Mouse (Mus musculus): Measurements from ENCODE around the gene Ccdc189. TPM values are rescaled to one million over a fixed set of nuclear protein-coding genes. Genes with fewer than 3 reads are reported as not detected.
"Not testable (repeated sequence)": the region's sequence is repeated elsewhere in the genome, so short reads cannot be mapped to it uniquely, and the experiment has no call there.

Gene Ccdc189
- 1.8 and 2.2 TPM in 2 replicates for total RNA-seq (2015)
- total RNA-seq (2017) = 2.5 and 3.1 TPM in 2 replicates

DNA sequence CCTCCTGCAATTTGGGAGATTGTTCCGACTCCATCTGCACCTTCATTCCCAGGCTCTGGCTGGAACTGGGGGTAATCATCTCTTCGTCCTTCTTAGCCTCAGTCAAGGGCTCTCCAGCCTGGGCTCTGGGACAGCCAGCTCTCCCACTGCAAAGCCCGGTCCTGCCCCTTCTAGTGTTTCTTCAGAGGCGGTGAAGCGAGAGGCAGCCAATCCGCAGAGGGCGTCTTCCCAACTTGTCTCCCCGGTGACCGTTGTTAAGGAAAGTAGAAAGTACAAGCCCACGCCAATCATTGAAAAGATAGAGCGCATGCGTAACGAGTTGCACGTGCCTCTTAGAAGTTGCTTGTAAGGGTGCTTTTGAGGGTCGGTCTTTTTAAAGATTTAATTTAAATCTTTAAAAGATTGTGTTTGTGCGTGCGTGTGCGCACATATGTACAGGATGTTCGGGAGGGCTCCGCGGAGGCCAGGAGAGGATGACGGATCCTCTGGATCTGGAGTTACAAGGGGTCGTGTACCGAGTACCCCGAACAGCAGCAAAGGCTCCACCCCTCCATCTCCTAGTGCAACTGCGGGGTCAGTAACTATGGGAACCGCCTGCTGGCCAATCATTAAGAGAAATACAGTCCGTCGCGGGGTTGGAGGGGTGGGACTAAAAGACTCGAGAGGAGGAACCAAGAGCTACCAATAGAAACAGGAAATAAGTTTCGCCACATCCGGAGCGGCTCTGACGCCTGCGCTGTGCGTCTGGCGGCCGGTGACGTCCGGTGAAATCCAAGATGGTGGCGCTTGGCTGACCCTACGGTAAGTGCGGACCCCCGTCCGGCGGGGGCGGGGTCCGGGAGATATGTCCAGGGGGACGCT is at the start of gene Ccdc189, which contains the start of gene Rnf40:
Gene Ccdc189 (minus strand): TSS at position 585 of the 861 bp plus-strand sequence.
Gene Rnf40 (plus strand): TSS at position 757 of the 861 bp plus-strand sequence.
- peak; percentile 90 for ATAC-seq (replicated peaks; ENCODE audit: poor library complexity)

DNA sequence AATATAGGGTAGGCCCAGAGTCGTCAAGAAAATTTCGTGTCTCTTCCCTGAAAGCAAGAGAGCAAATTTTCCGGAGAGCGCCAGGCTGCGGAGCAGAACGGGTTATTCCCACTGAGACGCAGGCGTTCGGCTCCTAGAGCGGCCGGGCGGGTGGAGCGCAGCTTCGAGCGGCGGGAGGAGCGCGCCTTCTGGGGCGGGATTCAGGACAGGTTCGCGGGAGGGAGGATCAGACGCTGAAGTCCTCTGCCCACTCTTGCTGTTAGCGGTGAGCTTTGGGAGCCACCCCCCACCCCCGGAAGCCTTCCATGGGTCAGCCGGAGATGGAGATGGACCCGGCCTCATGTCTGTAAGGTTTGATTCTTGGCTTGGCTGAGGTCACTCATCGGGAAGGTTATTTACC is 48.6 kb upstream of the Ccdc189 start:
- peak; percentile 64; the same call in 1 of the 2 replicates for ATAC-seq (replicated peaks; ENCODE audit: poor library complexity)

DNA sequence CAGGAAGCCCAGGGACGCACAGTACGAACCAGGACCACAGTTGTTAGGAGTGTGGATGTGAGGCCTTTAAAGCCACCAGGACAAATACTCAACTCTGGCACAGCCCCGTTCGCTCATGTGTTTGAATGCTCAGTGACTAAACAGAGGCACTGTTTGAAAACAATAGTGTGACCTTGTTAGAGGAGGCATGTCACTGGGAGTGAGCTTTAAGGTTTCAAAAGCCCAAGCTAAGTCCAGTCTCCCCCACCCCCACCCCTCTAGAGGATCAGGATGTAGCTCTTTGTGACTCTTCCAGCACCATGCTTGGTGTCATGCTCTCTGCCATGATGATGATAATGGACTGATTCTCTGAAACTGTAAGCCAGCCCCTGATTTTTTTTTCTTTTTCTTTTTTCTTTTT is 43.0 kb upstream of the Ccdc189 start:
- no peak for ATAC-seq (replicated peaks; ENCODE audit: poor library complexity)

DNA sequence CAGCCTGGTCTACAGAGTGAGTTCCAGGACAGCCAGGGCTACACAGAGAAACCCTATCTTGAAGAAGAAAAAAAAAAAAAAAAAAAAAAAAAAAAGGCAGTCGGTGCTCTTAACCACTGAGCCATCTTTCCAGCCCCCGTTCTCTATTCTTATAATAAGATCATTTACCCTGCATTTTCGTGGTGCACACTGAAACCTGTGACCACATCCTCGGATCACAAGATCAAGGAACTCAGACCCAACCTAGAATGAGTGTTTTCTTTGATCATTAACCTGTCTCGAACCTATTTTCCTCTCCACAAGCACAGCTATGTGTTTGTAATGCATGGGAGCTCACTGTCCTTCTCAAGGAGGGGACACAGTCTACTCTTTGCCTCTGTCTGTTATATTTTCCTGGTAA is 40.3 kb upstream of the Ccdc189 start:
- no peak for ATAC-seq (replicated peaks; ENCODE audit: poor library complexity)

DNA sequence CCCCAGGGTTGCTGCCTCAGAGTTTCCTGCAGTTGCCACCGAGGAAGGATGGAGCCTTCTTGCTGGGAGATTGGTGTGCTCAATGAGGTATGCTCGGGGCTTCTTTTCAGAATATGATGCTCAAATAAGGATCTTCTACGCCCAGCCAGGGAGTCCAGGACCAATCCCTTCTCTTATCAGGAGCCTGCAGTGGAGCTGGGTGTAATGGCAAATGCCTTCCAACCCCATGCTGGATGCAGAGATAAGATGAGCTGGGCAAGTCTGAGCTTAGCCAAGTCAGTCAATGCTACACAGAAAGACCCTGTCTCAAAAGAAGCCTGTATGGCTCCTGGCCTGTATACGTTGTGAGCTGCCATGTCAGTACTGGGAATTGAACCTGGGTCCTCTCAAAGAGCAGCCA is 38.1 kb upstream of the Ccdc189 start:
- ATAC-seq (replicated peaks; ENCODE audit: poor library complexity) = peak; percentile 100

DNA sequence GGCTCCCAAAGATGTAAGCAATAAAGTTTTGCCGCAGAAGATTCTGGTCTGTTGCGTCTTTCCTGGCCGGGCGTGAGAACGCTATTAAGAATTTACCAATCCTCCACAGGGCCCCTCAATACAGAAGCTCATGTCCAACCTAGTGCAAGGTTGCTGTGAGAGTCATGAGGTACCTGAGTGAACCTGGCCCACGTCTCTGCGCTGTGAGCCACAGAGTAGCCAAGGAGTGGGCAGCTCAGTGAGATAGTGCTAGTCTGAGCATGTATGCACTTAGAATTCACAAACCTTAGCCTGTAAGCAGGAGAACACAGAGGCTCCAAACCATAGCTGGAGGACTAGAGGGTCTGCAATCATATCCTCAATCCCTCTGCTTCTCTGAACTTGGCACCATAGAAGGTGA is 37.6 kb upstream of the Ccdc189 start:
- 0 out of 2 replicates have a peak, but pooled peaks have one; percentile 6 for ATAC-seq (replicated peaks; ENCODE audit: poor library complexity)

DNA sequence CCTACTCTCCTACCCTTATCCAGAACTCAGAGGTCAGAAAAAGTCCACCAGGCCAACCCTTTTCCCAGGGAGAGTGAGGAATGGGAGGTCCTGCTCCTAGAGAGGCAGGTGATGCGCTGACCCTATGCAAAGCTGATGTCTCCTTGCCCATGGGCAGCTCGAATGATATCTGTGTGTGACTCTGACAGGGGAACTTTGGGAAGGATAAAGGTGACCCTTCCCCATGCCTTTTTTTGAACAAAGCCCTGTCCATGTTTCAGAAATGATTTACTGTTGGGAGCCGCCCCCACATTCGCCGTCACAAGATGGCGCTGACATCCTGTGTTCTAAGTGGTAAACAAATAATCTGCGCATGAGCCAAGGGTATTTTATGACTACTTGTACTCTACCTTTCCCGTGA is 30.0 kb upstream of the Ccdc189 start:
- not testable (repeated sequence) for ATAC-seq (replicated peaks; ENCODE audit: poor library complexity)

DNA sequence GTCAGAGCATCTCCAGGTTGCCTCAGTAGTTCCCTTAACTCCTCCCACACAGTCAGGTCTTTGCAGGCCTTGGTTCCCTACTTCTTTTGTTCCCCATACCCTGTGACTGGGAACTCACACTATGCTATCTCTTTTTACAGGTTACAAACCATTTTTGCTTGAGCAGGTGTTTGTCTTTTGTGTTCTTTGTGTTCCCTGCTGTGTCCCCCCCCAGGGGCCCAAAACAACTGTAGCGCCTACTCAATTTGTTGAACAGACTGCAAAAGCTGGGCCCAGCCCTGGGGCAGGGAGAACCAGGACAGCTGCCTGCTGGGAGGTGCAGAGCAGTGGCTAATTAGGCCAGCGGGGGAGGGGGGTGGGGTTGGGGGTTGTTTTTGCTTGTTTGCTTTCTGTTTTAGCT is 29.6 kb upstream of the Ccdc189 start:
- ATAC-seq (replicated peaks; ENCODE audit: poor library complexity) = no peak

DNA sequence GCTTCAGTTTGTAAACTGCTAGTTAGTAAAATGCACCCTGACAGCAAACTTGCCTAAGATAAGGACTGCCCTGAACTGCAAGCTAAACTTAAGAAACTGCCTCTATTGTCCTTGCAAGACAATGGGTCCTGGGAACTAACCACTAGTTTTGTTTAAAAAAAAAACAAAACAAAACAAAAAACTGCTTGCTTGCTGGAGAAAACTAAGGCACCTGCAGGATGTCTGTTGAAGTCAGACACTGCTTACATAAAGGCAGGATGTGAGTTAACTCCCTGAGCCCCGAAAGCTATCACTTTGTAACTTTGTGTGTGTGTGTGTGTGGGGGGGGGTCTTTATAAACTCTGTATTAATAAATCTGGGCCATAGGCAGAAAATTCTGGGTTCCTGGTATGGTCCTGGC is 28.5 kb upstream of the Ccdc189 start:
- no peak for ATAC-seq (replicated peaks; ENCODE audit: poor library complexity)

DNA sequence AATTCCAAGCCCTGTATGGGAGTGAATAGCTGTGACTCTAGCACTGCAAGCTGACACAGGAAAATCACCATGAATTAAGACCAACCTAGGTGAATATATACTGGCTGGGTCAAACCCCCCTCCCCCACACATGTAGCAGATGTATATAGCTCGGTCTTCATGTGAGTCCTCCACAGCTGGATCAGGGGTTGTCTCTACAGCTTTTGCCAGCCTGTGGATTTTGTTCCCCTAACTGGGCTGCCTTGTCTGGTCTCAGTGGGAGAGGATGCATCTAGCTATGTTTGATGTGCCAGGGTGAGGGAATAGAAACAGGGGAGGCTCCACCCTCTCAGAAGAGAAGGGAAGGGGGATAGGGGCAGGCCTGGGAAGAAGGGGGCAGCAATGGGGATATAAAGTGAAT is 27.9 kb upstream of the Ccdc189 start:
- ATAC-seq (replicated peaks; ENCODE audit: poor library complexity) = no peak

DNA sequence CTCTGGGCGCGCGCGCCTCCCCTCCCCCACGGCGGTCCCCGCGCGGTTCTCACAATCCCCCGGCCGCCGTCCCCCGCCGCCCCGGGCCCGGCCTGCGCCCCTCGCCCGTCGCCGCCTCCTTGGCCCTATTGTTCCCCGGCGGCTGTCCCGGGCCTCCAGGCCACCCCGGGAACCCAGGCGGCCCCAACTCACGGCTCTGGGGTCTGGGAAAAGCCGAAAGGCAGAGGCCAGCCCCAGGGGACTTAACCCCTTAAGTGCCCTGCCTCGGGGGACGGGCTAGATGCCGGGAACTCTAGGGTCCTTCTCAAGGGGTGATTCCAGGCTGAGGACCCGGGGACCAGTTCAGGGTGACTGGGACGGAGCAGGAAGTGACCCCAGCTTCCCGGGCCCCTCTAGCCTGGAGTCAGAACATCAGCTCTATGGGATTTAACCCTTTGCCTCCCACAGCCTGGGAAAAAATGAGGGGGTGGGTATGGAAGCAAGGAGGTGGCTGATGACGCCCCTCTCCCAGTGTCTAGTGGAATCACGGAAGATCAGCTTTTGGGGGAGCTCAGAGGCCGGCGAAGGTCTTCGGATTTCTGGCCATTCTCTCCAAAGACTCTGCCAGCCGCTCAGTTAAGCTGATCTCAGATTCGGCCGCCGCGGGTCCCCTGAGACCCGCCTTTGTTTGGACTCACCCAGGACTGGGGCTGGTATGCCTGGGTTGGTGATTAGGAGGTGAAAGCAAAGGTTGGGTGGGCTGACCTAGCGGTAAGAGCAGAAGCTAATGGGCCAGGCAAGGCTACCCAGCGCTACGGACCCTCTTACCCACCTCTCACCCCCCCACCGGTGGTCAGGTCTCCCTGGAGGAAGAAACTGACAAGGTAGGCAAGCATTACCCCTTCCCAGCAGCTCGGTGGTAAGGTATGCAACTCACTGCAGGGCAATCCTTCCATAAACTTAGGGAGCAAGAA is 26.8 kb upstream of the Ccdc189 start, which contains the start of gene Zfp629:
Gene Zfp629 (minus strand): TSS at position 907 of the 953 bp plus-strand sequence.
- ATAC-seq (replicated peaks; ENCODE audit: poor library complexity) = peak; percentile 69

DNA sequence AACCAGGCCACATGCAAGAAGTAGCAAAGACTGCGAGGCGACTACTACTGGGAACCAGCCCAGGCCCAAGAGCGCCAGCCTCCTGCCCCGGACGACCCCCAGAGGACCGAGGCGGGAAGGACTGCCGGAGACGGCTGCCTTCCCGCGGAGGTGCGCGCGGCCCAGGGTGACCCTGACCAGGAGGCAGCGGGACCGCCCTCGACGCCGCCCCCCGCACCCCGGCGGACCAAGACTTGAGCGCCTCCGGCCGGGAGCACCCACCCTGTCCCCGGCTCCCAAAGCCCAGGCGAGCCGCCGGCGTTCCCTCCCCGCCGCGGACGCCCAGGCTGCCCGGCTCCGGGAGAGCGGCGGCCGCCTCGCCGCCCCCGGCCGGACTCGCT is 26.1 kb upstream of the Ccdc189 start:
- ATAC-seq (replicated peaks; ENCODE audit: poor library complexity) = peak; percentile 57

DNA sequence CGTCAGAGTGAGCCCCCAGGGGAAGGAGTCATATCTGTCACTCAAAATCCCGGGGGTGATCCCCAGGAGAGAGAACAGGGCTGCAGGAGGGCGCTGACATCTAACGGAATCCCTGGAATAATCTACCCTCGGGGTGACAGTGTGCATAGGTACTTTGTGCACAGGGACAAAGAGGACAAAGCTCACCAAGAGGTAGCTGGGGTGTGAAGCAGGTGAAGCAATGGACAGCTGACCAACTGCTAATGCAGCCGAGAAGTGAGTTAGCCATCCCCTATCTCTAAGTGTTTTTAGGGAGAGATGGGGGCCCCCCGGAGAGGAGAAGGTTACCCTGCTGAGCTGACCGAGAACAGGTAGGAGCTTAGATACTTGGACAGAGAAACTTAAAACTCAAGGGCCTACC is 25.7 kb upstream of the Ccdc189 start:
- no peak for ATAC-seq (replicated peaks; ENCODE audit: poor library complexity)

DNA sequence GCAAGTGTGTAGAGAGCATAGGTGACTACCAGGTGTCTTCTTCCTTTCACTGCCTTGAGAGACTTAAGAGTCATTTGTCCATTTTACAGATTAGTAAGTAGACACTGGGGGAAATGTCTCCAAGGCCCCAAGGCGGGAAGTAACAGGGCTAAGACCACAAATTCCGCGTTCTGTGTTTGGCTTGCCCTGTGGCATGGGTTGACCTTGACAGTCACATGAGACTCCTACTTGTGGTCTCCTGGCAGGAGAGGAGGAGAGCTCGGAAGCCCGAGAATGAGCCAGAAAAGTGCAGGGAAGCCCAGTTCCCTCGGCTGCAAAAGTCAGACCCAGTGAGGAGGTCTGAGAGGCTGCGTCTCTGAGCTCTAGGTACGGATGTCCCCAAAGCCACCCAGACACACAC is 25.1 kb upstream of the Ccdc189 start:
- no peak for ATAC-seq (replicated peaks; ENCODE audit: poor library complexity)

DNA sequence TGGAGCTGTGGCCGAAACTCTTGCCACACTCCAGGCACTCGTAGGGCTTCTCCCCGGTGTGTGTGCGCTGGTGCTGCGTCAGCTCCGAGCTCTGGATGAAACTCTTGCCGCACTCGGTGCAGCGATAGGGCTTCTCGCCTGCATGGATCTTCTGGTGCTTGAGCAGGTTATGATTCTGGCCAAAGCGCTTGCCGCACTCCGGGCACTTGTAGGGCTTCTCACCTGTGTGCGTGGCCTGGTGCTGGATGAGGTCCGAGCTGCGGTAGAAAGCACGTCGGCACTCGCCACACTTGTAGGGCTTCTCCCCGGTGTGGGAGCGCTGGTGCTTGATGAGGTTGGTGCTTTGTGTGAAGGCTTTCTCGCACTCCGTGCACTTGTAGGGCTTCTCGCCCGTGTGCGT is 23.2 kb upstream of the Ccdc189 start:
- ATAC-seq (replicated peaks; ENCODE audit: poor library complexity) = no peak

DNA sequence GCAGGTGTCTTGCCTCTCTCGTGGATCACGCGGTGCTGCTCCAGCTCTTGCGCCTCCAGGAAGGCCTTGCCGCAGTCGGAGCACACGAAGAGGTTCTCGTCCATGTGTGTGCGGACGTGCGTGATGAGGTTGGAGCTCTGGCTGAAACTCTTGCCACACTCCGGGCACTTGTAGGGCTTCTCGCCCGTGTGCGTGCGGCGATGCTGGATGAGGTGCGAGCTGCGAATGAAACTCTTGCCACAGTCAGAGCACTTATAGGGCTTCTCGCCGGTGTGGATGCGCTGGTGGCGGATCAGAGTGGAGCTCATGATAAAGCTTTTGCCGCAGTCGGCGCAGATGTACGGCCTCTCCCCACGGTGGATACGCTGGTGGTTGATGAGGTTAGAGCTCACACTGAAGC is 22.6 kb upstream of the Ccdc189 start:
- no peak for ATAC-seq (replicated peaks; ENCODE audit: poor library complexity)

DNA sequence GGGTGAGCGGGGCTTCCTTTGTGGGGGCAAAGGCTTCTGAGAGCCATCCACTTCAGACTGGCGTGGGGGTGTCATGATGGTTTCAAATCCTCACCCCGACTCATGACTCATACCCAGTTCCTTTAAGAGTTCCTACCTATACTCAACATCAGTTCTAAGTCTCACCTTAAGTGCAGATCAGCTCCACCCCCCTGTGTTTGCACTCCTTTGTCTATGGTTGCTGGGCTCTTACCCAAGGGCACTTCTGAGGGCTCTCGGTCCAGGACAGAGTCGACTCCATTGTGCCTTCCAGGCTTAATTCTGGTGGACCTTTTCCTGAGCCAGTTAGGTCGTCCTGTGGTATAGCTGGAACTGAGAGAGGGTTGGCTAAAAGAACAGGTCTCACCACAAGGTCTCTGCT is 18.8 kb upstream of the Ccdc189 start:
- ATAC-seq (replicated peaks; ENCODE audit: poor library complexity) = no peak

DNA sequence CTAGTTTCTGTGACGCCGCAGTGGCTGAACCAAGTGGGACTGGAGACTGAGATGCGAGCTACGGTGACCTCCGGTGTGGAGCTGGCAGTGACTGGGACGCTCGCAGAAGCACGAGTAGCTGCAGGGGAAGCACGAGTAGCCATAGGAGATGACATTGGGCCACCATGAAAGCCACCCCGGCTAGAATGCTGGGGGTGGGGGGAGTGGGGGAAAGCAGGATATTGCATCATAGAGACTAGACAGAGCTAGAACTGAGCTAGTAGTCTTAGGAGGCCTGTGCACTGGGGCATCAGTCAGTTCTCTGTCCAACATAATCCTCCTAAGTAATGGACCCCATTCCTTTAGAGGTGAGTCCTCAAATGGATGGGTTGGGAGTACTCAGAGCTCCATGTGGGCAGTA is 15.9 kb upstream of the Ccdc189 start:
- ATAC-seq (replicated peaks; ENCODE audit: poor library complexity) = peak; percentile 56

DNA sequence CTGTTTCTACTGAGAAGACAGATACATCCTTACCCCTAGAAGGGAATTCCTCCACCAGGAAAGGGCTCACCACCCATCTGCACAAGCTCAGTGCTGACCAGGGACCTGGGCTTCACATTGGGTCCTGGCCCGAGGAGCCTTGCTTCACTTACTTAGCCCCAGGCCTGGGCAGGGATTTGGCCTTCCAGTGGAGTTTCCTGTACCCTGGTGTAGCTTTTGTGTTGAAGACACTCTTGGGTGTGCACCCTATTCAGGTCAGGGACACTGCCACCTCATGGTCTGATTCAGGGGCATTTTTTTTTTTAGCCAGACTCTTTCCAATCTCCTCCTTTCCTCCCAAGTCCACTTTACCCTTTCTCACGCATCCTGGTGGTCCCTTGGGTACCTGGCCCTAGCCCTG is 14.5 kb upstream of the Ccdc189 start:
- ATAC-seq (replicated peaks; ENCODE audit: poor library complexity) = no peak

DNA sequence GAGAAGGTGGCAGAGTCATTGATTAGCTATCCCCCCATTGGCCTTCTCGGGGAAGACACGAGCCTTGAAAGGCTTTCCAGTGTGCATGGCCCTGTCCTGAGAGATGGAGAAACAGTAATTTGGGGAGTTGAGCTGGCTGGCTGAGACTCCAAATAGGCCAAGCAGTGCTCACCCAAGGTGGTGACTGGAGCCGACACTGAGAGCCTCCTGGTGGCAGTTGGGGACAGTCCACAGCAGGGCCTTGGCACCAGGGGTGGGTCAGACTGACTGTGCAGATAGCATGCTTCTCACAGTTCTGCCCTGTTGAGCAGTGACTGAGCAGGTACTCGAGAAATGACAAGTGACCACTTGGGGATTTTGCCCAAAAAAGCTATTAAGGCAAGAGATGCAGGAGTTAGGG is 13.3 kb upstream of the Ccdc189 start:
- no peak for ATAC-seq (replicated peaks; ENCODE audit: poor library complexity)

DNA sequence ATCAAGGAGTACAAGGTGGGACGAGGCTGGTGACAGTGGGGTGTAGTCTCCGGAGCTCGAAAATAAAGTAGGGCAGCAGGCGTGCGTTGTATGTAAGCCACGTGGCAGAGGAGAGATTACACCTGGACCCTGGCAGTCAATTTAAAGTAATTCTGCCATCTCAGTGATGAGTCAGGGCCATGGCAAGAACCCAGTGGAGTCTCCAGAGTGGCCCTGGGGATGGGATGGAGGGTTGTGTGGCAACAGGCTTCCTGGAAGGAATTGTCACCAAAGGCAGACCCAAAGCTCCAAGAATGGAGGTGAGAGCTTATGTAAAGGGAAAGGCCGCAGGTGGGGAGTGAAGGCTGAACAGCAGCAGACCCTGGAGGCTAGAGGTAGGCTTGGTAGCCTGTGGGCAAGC is 12.2 kb upstream of the Ccdc189 start:
- ATAC-seq (replicated peaks; ENCODE audit: poor library complexity) = no peak

DNA sequence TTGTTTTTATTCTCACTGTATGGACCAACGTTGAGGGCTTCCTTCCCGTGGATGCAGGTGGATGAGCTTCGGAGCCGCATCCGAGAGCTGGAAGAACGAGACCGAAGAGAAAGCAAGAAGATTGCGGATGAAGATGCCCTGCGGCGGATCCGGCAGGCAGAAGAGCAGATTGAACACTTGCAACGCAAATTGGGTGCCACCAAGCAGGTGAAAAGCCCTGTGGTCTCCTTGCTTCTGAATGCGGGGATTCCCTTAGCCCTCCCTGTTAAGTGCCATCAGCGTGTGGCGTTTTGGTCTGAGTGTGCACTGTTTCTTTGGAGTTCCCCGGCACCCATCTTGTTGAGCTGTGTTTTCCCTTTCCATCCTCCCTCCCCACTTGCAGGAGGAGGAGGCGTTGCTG is 8.4 kb upstream of the Ccdc189 start:
- no peak for ATAC-seq (replicated peaks; ENCODE audit: poor library complexity)
